Mouse (Mus musculus) heart, adult 2 months (tissue): ENCODE results near the gene Fcrl6.

ENCODE experiments used
- CTCF ChIP-seq: fragments of 200-600 bp; IDR thresholded peaks from 2 replicates; pipeline ENCODE4 v1.8.1; 2022; ENCODE audit warnings: antibody characterized with exemption, mild to moderate bottlenecking, moderate library complexity
- EP300 ChIP-seq: fragments of 200-500 bp; IDR thresholded peaks from 2 replicates; pipeline ENCODE4 v1.6.1; 2011; ENCODE audit warnings: low read depth, low read length, control low read depth; ENCODE audit not compliant: insufficient read depth

DNA sequence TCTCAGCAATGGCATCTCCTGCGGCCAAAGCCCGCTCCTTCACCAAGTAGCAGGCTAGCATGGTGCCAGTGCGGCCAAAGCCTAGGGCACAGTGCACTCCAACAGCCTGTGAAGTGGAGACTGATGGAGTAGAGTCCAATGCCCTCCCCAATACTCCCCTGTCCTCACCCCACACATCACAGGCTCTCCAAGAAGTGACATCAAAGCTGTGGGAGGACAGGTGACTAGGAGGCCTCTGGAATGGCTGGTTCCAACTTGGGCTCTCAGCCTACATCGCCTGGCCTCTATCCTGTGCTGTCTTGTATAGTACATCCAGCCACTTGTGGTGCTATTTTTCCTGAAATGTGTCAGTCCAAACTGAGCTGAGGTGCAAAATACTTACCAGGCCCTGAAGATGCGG is 29.4 kb upstream of the Fcrl6 start:
- TF ChIP-seq CTCF (no peak), EP300 (no peak)
